8 mouse cellular contexts compared by ENCODE assay signal in the genomic region with DNA sequence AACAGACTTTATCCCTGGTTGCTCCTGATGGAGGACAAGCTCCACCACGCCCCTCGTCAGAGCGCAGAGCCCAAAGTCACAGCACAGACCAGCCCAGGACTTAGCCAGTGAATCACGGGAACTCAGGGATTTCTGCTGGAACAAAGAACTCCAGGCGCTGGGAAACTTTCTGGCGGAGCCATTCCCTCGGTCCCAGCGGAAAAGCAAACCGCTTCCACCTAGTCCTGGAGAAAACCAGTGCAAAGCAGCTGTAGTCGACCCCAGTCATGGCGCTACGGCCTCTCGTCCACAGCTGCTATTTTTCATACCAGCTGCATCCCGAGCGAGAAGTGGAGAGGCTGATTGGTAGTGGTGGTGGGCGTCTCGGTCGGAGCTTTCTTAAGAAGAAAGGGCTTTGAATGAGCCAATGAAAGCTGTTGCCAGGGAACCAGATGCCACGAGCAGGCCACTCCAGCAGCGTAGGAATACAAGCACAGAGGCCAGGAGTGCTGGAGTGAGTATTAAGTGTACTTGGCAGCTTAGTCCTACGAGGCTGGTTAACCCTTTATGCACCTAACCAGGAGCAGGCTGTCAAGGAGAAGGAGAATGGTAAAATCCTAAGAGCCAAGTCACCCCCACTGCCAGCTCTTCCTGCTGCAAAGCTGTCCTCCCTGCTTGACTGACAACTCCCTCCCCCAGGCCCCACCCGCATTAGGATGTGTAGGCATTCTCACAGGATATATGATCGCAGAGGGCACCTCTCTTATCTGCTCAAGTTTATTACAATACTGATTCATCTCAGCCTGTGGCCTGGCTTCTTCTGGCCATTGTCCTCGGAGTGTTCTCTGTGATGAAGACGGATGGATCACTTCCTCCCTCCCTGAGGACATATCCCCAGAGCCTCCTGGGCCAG. TPM values are rescaled to one million over a fixed set of nuclear protein-coding genes. Genes with fewer than 3 reads are reported as not detected.
DNase-seq lines count a peak whose midpoint lies in the region; ATAC-seq and TF ChIP-seq lines count a peak whose summit lies in the region.

Gm973 (plus strand) TSS at position 239 of the 892 bp plus-strand sequence.

- WGBS in lung, embryonic 14.5 days = 3% methylated on average over 25 of the region's 25 CpGs

- TF ChIP-seq CTCF in lung, embryonic 14.5 days (IDR thresholded peaks at IDR 0.05; ENCODE audit: low read depth) = no peak

- H3K27me3 ChIP-seq in lung, embryonic 14.5 days (ENCODE audit: insufficient read depth, low read length) = no peaks in the 10 kb centered on the region

- DNase-seq in thymus, postnatal 4 days = peak; percentile 29
- no peak for DNase-seq in thymus, postnatal 0 days (ENCODE audit: low spot score)
- DNase-seq in frontal cortex, postnatal 14 days (ENCODE audit: low spot score in 2 of 2) = peak; percentile 57 to 75
- DNase-seq in heart, postnatal 4 days = peak; percentile 59
- peak; percentile 75 for DNase-seq in layer of hippocampus, adult 9-11 months
- DNase-seq in lung, embryonic 14.5 days = peak; percentile 91
- peak; percentile 87 for DNase-seq in retina, embryonic 14.5 days (ENCODE audit: low spot score)
- no peak for DNase-seq in c-Kit-positive CD71-positive TER-119-positive erythroid progenitor cells, embryonic 14.5 days (ENCODE audit: low spot score)

- ATAC-seq in lung, embryonic 14.5 days (ENCODE audit: insufficient read depth) = peak; percentile 95

- H3K4me3 ChIP-seq in lung, embryonic 14.5 days (ENCODE audit: low read depth, low read length) = peak within 1 kb of the TSS; percentile 33

- H3K27ac ChIP-seq in lung, embryonic 14.5 days (ENCODE audit: low read depth) = peak within 1 kb of the TSS; percentile 93

- peak within 1 kb of the TSS; percentile 52 for H3K9ac ChIP-seq in lung, embryonic 14.5 days

- peaks cover 18% of the 10 kb centered on the region for H3K4me1 ChIP-seq in lung, embryonic 14.5 days (ENCODE audit: insufficient read depth)

- H3K9me3 ChIP-seq in lung, embryonic 14.5 days (ENCODE audit: low read depth, low read length) = no peaks in the 10 kb centered on the region

- H3K4me2 ChIP-seq in lung, embryonic 14.5 days = peak within 1 kb of the TSS; percentile 60

- no peaks in the 10 kb centered on the region for H3K36me3 ChIP-seq in lung, embryonic 14.5 days (ENCODE audit: insufficient read depth)

RNA-seq across cellular contexts. Expression of gene Gm973, which starts in this region (rescaled TPM):
- 1.3 and 1.4 TPM in 2 replicates for polyA plus RNA-seq in thymus, postnatal 0 days (2015; fragmentation: Nextera tagmentation; extraction: Ambion mirVana)
- total RNA-seq in heart, postnatal 4 days (2021) = not detected
- polyA plus RNA-seq in lung, embryonic 14.5 days (2014; fragmentation: Nextera tagmentation; extraction: Ambion mirVana) = 0.41 TPM in 1 of 2 replicates, not detected in the other

Comparison
In these comparisons a context has a peak if more than half of its experiments do, and no peak if none do; other contexts are left out.
1. DNase-seq: peak in thymus, postnatal 4 days (single experiment), frontal cortex, postnatal 14 days (2 of 2), layer of hippocampus, adult 9-11 months (single experiment) and retina, embryonic 14.5 days (single experiment); none in thymus, postnatal 0 days (single experiment) and c-Kit-positive CD71-positive TER-119-positive erythroid progenitor cells, embryonic 14.5 days (single experiment).
2. Peak in DNase-seq in heart, postnatal 4 days; RNA of the gene not detected or under 1 TPM.
3. Peak in DNase-seq, ATAC-seq, H3K4me3 ChIP-seq, H3K27ac ChIP-seq, H3K9ac ChIP-seq and H3K4me2 ChIP-seq in lung, embryonic 14.5 days; RNA of the gene not detected or under 1 TPM.